Mouse (Mus musculus) G1E (cell line): ENCODE measurements at regions not wholly inside any gene's neighbourhood (a gene's known extent, or its start where the extent isn't known, plus 50 kb on each side); places are given as distances from the start of the nearest gene placed in this dataset.
"Not testable (repeated sequence)": the region's sequence is repeated elsewhere in the genome, so short reads cannot be mapped to it uniquely, and the experiment has no call there.

Experiments used
- ATAC-seq: 2 replicates; pipeline ENCODE4 v1.8.0; 2016; ENCODE audit warnings: mild to moderate bottlenecking; ENCODE audit not compliant: insufficient number of reproducible peaks, poor library complexity, low FRiP score, severe bottlenecking; ENCODE audit errors: extremely low read depth
- DNase-seq: peaks from one replicate; pipeline ENCODE4 v3.0.0; 2012; ENCODE audit warnings: low spot score
- H3K27me3 ChIP-seq: 2 replicates; pipeline ENCODE4 v1.6.1; 2012; ENCODE audit warnings: mild to moderate bottlenecking, low read length, inconsistent platforms; ENCODE audit not compliant: insufficient read depth
- H3K36me3 ChIP-seq: replicated peaks from 2 replicates; pipeline ENCODE3; 2012; ENCODE audit warnings: mild to moderate bottlenecking, inconsistent platforms
- H3K4me1 ChIP-seq: 2 replicates; pipeline ENCODE4 v1.6.1; 2012; ENCODE audit warnings: low read depth, low read length, inconsistent platforms, mixed read lengths; ENCODE audit not compliant: insufficient read depth
- H3K4me3 ChIP-seq: 2 replicates; pipeline ENCODE4 v1.5.1; 2012; ENCODE audit warnings: low read depth, mild to moderate bottlenecking, inconsistent platforms, low read length, moderate library complexity, mixed read lengths
- H3K9me3 ChIP-seq: replicated peaks from 2 replicates; pipeline ENCODE4 v1.6.1; 2012; ENCODE audit warnings: inconsistent platforms
- CTCF ChIP-seq: IDR thresholded peaks from 2 replicates; pipeline ENCODE4 v1.5.1; 2012; ENCODE audit warnings: low read depth, low read length, inconsistent platforms, mixed read lengths
- GATA1 ChIP-seq: IDR thresholded peaks from 2 replicates; pipeline ENCODE4 v1.6.1; 2012; ENCODE audit warnings: borderline replicate concordance, low read length, inconsistent platforms, mixed read lengths
- GATA2 ChIP-seq: IDR thresholded peaks from 2 replicates; pipeline ENCODE4 v1.6.1; 2012; ENCODE audit warnings: low read depth, low read length, inconsistent platforms, borderline replicate concordance
- POLR2AphosphoS5 ChIP-seq: IDR thresholded peaks from 2 replicates; pipeline ENCODE4 v1.6.1; 2012; ENCODE audit warnings: low read depth, low read length, inconsistent platforms; ENCODE audit not compliant: insufficient replicate concordance
- TAL1 ChIP-seq: conservative IDR thresholded peaks from 2 replicates; pipeline ENCODE4 v1.6.1; 2012; ENCODE audit warnings: low read depth, low read length, inconsistent platforms, mixed read lengths

DNA sequence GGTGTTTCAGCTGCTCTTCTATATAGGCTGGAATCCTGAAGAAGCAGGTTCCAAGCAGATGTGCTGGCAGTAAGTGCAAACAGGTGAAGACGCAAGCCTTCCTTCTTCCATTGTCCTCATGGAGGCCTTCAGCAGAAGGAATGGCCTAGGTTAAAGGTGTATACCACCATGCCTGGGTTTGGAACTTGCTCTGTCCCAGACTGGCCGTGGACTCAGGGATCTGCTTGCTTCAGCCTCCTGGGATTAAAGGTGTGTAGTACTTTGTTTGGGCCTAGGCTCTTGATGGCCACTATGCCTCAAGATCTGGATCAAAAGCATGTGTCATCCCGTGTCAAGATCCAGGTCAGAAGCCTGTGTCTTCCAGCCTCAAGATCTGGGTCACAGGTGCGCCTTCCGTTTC, 257.0 kb upstream of the Nr5a2 start:
- Histone ChIP-seq H3K4me3 (no peak overlapping the region), H3K4me1 (no peaks in the 10 kb centered on the region), H3K27me3 (no peaks in the 10 kb centered on the region), H3K36me3 (no peaks in the 10 kb centered on the region), H3K9me3 (peaks cover 62% of the 10 kb centered on the region)
- DNase-seq (no peak), ATAC-seq (no peak)
- no peak for TF ChIP-seq TAL1
- TF ChIP-seq POLR2AphosphoS5, result no peak
- no peak for TF ChIP-seq GATA2
- TF ChIP-seq GATA1, result no peak
- no peak for TF ChIP-seq CTCF

DNA sequence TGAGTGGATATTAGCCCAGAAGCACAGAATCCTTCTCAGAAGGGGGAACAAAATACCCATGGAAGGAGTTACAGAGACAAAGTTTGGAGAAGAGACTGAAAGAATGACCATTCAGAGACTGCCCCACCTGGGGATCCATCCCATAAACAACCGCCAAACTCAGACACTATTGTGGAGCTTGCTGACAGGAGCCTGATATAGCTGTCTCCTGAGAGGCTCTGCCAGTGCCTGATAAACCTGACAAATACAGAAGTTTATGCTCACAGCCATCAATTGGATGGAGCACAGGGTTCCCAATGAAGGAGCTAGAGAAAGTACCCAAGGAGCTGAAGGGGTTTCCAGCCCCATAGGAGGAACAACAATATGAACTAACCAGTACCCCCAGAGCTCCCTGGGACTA, 254.1 kb upstream of the Nr5a2 start:
- not testable (repeated sequence) for H3K36me3 ChIP-seq, ATAC-seq, H3K27me3 ChIP-seq, DNase-seq, H3K4me3 ChIP-seq, H3K4me1 ChIP-seq
- H3K9me3 ChIP-seq, result peaks cover 43% of the 10 kb centered on the region

DNA sequence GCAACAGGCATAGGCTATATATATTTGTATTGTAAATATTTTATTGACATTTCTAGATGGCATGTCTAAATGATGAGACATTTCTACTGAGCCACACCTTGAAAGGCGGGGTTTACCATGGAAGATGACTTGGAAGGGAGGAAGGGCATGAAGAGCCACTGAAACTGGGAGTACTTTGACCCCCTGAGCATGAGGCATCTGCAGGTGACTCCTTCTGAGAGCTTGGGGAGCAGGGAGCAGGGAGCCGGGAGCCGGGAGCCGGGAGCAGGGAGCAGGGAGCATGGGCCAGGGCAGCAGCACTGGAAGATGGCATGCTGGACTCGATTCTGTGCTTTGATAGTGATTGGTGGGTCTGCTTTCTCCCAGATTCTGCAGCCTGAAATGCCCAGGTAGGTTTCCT, 253.5 kb upstream of the Nr5a2 start:
- no peaks in the 10 kb centered on the region for H3K4me1 ChIP-seq
- H3K4me3 ChIP-seq, result no peak overlapping the region
- no peaks in the 10 kb centered on the region for H3K27me3 ChIP-seq
- H3K9me3 ChIP-seq, result peaks cover 38% of the 10 kb centered on the region
- DNase-seq (no peak), ATAC-seq (no peak)
- H3K36me3 ChIP-seq, result no peaks in the 10 kb centered on the region
- TF ChIP-seq GATA1 (no peak), TAL1 (no peak), CTCF (no peak), POLR2AphosphoS5 (no peak), GATA2 (no peak)

DNA sequence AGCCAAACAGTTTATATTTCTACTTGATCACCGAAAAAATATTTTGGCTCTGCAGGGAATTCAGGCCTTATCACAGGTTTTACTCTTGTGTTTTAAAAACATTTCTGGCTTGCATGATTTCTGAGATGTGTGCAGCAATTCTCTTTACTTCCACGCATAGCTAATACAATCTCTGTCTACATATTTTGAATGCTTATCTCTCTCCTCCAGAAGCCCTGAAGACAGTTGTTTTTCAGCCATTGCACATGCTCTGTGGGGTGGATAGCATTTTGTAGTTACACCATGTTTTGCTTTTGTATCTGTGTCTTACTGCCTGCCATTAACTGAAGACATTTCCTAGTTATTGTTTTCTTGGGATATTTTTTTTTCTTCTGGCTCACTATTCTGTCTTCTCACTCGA, 252.6 kb upstream of the Nr5a2 start:
- H3K36me3 ChIP-seq, result no peaks in the 10 kb centered on the region
- peaks cover 31% of the 10 kb centered on the region for H3K9me3 ChIP-seq
- H3K27me3 ChIP-seq, result no peaks in the 10 kb centered on the region
- TF ChIP-seq TAL1, result no peak
- no peak overlapping the region for H3K4me3 ChIP-seq
- DNase-seq (no peak), ATAC-seq (no peak)
- no peaks in the 10 kb centered on the region for H3K4me1 ChIP-seq

DNA sequence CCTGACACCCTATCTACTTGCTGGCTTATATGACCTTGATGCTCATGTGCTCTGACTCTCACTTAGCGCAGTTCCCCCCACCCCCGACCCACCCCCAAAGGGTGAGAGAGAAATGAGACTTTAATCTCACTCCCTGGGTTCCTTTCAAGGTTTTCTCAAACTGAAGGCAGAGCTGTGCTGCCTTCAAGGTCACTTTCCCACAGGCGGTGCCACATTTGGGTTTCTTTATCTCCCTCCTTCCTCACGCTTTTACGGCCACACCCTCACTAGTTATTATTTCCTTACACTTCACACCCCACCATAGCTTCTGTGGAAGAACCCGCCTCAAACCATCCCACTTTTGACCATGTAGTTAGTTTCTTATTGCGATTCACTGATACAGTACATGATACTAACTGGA, 244.1 kb upstream of the Nr5a2 start:
- ATAC-seq, result no peak

DNA sequence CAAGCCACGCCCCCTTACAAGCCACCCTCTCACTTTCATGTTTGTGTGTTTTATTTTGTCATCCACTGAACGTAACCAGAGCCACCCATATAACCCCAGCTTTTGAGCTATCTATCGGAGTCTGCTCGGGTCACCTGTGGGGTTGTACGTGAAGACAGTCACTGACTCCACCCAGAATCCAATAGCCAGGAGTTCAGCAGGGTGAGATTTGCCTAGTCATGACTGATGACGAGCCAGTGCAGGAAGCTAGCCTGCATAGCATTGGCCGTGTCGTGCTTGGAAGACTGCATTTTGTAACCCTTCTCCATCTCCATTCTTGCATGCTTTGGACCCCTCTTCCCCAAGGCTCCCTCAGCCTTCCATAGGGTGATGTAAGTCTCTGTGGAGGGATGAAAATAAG, 243.3 kb upstream of the Nr5a2 start:
- no peaks in the 10 kb centered on the region for H3K4me1 ChIP-seq
- no peak for ATAC-seq
- no peak overlapping the region for H3K4me3 ChIP-seq
- no peaks in the 10 kb centered on the region for H3K27me3 ChIP-seq
- H3K36me3 ChIP-seq, result no peaks in the 10 kb centered on the region
- DNase-seq, result no peak
- H3K9me3 ChIP-seq, result peaks cover 55% of the 10 kb centered on the region
- TF ChIP-seq GATA1, result no peak
- no peak for TF ChIP-seq GATA2
- no peak for TF ChIP-seq TAL1
- TF ChIP-seq CTCF, result no peak
- no peak for TF ChIP-seq POLR2AphosphoS5

More for the DNA sequence above, 244.1 kb upstream of the Nr5a2 start:
- Histone ChIP-seq H3K27me3 (no peaks in the 10 kb centered on the region), H3K4me1 (no peaks in the 10 kb centered on the region), H3K36me3 (no peaks in the 10 kb centered on the region), H3K9me3 (peaks cover 51% of the 10 kb centered on the region), H3K4me3 (no peak overlapping the region)
- no peak for TF ChIP-seq GATA1
- TF ChIP-seq CTCF, result no peak
- DNase-seq, result no peak

DNA sequence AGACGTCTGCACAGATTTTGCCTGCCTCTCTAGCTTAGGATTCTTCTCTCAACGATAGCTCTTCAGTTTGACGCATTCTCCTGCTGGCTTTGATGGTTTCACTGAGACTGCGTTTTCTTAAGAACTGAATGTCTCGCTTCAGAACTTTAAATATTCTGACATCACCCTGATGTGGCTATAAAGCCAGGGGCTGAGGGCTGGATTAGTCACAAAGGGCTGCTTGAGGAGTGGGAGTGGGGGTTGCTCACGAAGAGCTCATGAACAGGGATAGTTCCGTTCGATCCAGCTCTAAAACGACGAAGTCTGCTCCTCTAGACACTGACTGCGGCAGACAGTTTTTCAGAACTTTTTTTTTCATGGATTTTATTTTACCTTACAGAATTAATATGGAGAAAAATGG, 240.7 kb upstream of the Nr5a2 start:
- Histone ChIP-seq H3K4me3 (no peak overlapping the region), H3K36me3 (no peaks in the 10 kb centered on the region), H3K9me3 (peaks cover 54% of the 10 kb centered on the region), H3K27me3 (no peaks in the 10 kb centered on the region), H3K4me1 (no peaks in the 10 kb centered on the region)
- ATAC-seq, result no peak
- TF ChIP-seq CTCF (no peak), GATA1 (no peak), TAL1 (no peak), POLR2AphosphoS5 (no peak), GATA2 (no peak)
- no peak for DNase-seq
